Mouse (Mus musculus): ENCODE measurements around the gene Tor3a.

- TF ChIP-seq EP300 (IDR thresholded peaks at IDR 0.05; ENCODE audit: low read depth) (no peak), CTCF (IDR thresholded peaks at IDR 0.05; ENCODE audit: low read depth) (no peak)
Observed at GRCm38 (mm10) chr1:156648705-156649104, 25.5 kb downstream of the Tor3a start.
